Mouse (Mus musculus) midbrain, embryonic 15.5 days (tissue): ENCODE data around the gene Ranbp10. TPM values are rescaled to one million over a fixed set of nuclear protein-coding genes. Genes with fewer than 3 reads are reported as not detected.

Experiments used
- ATAC-seq: fragments of 200-750 bp; cut with Nextera tagmentation; replicated peaks from 2 replicates; pipeline ENCODE4 v1.8.0; 2017; ENCODE audit warnings: moderate TSS enrichment
- H3K27ac ChIP-seq: fragments of 300-500 bp; sonication (generic); 2 replicates; pipeline ENCODE4 v1.5.1; 2015; ENCODE audit warnings: mild to moderate bottlenecking, inconsistent platforms
- H3K27me3 ChIP-seq: fragments of 300-500 bp; sonication (generic); replicated peaks from 2 replicates; pipeline ENCODE4 v1.6.1; 2015; ENCODE audit warnings: inconsistent platforms
- H3K36me3 ChIP-seq: fragments of 300-500 bp; sonication (generic); replicated peaks from 2 replicates; pipeline ENCODE4 v1.6.1; 2015; ENCODE audit warnings: inconsistent platforms
- H3K4me1 ChIP-seq: fragments of 300-500 bp; sonication (generic); 2 replicates; pipeline ENCODE4 v1.6.1; 2015; ENCODE audit warnings: inconsistent platforms
- H3K4me2 ChIP-seq: fragments of 300-500 bp; sonication (generic); 2 replicates; pipeline ENCODE4 v1.6.1; 2015; ENCODE audit warnings: inconsistent platforms, mild to moderate bottlenecking, moderate library complexity
- H3K4me3 ChIP-seq: fragments of 300-500 bp; sonication (generic); 2 replicates; pipeline ENCODE4 v1.5.1; 2015; ENCODE audit warnings: mild to moderate bottlenecking, inconsistent platforms
- H3K9ac ChIP-seq: fragments of 300-500 bp; sonication (generic); 2 replicates; pipeline ENCODE4 v1.6.1; 2015; ENCODE audit warnings: mild to moderate bottlenecking, inconsistent platforms
- H3K9me3 ChIP-seq: fragments of 300-500 bp; sonication (generic); 2 replicates; pipeline ENCODE4 v1.6.1; 2016; ENCODE audit warnings: inconsistent platforms
- WGBS: fragments of 180-500 bp; shearing (Covaris S2); methylation state at CpG from one replicate; pipeline ENCODE4 v1.1.7; 2015; ENCODE audit warnings: mixed read lengths; 5-methylcytosine and 5-hydroxymethylcytosine counted together
- polyA plus RNA-seq: library from polyadenylated mRNA; unstranded; fragments of >200 nt; fragmentation: Nextera tagmentation; extraction: Ambion mirVana; gene quantifications from 2 replicates; pipeline ENCODE4 v1.2.1, GENCODE M21; 2015

The Ranbp10 gene
- polyA plus RNA-seq, 1 experiment from 2014 or later: 13.6 TPM

- no peak for ATAC-seq
- Histone ChIP-seq H3K9ac (no peak overlapping the region), H3K27ac (no peak overlapping the region), H3K27me3 (no peaks in the 10 kb centered on the region), H3K9me3 (no peaks in the 10 kb centered on the region), H3K36me3 (no peaks in the 10 kb centered on the region; the same call in 1 of the 2 replicates), H3K4me2 (no peak overlapping the region), H3K4me3 (no peak overlapping the region), H3K4me1 (peaks cover 7% of the 10 kb centered on the region; the same call in 1 of the 2 replicates)
- WGBS: 90% methylated on average over 6 of the region's 6 CpGs
These were observed 25.8 kb downstream of the Ranbp10 start for GRCm38 (mm10) chr8:105801153-105801904.

GRCm38 (mm10) chr8:105799091-105799812, 27.9 kb downstream of the Ranbp10 start:
- ATAC-seq: no peak
- Histone ChIP-seq H3K9me3 (no peaks in the 10 kb centered on the region), H3K4me1 (peaks cover 7% of the 10 kb centered on the region; the same call in 1 of the 2 replicates), H3K27me3 (no peaks in the 10 kb centered on the region), H3K36me3 (no peaks in the 10 kb centered on the region), H3K4me3 (no peak overlapping the region), H3K9ac (no peak overlapping the region), H3K27ac (no peak overlapping the region), H3K4me2 (no peak overlapping the region)
- WGBS: 55% methylated on average over 8 of the region's 8 CpGs

- WGBS: 95% methylated on average over 5 of the region's 5 CpGs
- no peak overlapping the region for H3K4me3 ChIP-seq
- H3K4me1 ChIP-seq: peaks cover 7% of the 10 kb centered on the region; the same call in 1 of the 2 replicates
- no peaks in the 10 kb centered on the region for H3K27me3 ChIP-seq
- no peak overlapping the region for H3K4me2 ChIP-seq
- no peak overlapping the region for H3K9ac ChIP-seq
- H3K9me3 ChIP-seq: no peaks in the 10 kb centered on the region
- no peak overlapping the region for H3K27ac ChIP-seq
- no peaks in the 10 kb centered on the region for H3K36me3 ChIP-seq
- no peak for ATAC-seq
These were observed 28.7 kb downstream of the Ranbp10 start for GRCm38 (mm10) chr8:105798408-105798807.

DNA sequence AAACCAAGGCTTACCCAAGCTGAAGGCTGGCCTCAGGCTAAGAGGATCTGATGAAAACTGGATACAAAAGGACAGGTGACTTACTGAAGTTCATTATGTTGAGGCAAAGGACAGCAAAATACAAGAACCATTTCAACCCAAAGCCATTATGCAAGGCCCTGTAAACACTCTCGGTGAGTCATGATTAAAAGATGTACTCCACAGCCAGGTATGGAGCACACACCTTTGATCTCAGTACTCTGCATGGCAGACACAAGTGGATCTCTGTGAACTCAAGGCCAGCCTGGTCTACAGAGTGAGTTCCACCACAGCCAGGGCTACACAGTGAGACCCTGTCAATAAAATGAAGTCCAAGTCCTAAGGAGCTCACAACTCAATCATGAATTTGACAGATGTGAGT, 31.4 kb downstream of the Ranbp10 start:
- Histone ChIP-seq H3K27ac (no peak overlapping the region), H3K4me2 (no peak overlapping the region), H3K36me3 (no peaks in the 10 kb centered on the region), H3K9ac (no peak overlapping the region), H3K27me3 (no peaks in the 10 kb centered on the region), H3K4me3 (no peak overlapping the region), H3K9me3 (no peaks in the 10 kb centered on the region), H3K4me1 (peaks cover 7% of the 10 kb centered on the region; the same call in 1 of the 2 replicates)
- ATAC-seq: no peak
- 95% methylated on average over 1 of the region's 1 CpGs for WGBS

GRCm38 (mm10) chr8:105794009-105794598, 33.0 kb downstream of the Ranbp10 start:
- no peaks in the 10 kb centered on the region for H3K36me3 ChIP-seq
- H3K27me3 ChIP-seq: no peaks in the 10 kb centered on the region
- H3K9me3 ChIP-seq: no peaks in the 10 kb centered on the region
- H3K9ac ChIP-seq: no peak overlapping the region
- H3K4me3 ChIP-seq: no peak overlapping the region
- H3K27ac ChIP-seq: no peak overlapping the region
- no peak overlapping the region for H3K4me2 ChIP-seq
- no peak for ATAC-seq
- WGBS: 91% methylated on average over 3 of the region's 3 CpGs
- H3K4me1 ChIP-seq: 0 out of 2 replicates have a peak, but pooled peaks cover 3% of the 10 kb centered on the region

DNA sequence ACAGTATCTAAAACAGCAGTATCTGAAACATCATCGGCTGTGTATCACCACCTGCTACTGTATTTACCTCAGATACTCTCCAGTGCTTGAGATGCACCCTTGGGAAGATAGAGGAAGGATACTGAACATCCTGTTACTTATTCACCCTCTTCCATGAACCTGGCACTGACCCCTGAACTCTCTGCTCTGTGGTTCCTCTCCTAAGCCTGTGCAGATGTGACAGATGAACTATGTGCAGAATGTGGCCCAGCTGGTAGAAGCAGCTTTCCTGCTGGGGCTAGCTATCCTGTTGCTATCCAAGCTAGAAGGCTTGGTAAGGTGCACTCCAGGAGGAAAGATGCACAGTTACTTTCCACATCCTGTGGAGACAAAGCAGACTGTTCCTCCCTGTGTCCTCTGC, 33.8 kb downstream of the Ranbp10 start:
- Histone ChIP-seq H3K4me3 (no peak overlapping the region), H3K4me1 (no peaks in the 10 kb centered on the region), H3K36me3 (no peaks in the 10 kb centered on the region), H3K27me3 (no peaks in the 10 kb centered on the region), H3K9me3 (no peaks in the 10 kb centered on the region), H3K9ac (no peak overlapping the region), H3K4me2 (no peak overlapping the region), H3K27ac (no peak overlapping the region)
- 96% methylated on average over 1 of the region's 1 CpGs for WGBS
- no peak for ATAC-seq

DNA sequence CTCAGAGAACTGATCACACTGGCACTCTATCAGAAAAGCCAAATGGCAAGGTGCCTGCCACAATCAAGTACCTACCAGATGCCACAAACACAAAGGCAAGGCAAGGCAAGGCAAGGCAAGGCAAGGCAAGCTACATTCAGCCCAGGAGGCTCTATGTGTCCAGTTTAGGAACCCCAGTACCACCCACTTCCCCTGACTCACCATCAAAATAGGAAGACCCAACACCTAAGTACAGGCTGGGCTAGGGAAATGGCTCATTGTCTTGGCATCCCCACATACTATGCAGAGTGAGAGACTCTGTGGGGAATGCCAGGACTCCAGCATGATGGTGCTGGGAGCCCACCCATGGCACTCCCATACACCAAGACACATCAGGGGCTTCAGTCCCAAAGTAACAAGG, 37.5 kb downstream of the Ranbp10 start:
- H3K9ac ChIP-seq: no peak overlapping the region
- no peaks in the 10 kb centered on the region for H3K4me1 ChIP-seq
- no peaks in the 10 kb centered on the region for H3K9me3 ChIP-seq
- no peaks in the 10 kb centered on the region for H3K36me3 ChIP-seq
- H3K4me3 ChIP-seq: no peak overlapping the region
- H3K4me2 ChIP-seq: no peak overlapping the region
- no peak for ATAC-seq
- H3K27me3 ChIP-seq: no peaks in the 10 kb centered on the region
- no peak overlapping the region for H3K27ac ChIP-seq

DNA sequence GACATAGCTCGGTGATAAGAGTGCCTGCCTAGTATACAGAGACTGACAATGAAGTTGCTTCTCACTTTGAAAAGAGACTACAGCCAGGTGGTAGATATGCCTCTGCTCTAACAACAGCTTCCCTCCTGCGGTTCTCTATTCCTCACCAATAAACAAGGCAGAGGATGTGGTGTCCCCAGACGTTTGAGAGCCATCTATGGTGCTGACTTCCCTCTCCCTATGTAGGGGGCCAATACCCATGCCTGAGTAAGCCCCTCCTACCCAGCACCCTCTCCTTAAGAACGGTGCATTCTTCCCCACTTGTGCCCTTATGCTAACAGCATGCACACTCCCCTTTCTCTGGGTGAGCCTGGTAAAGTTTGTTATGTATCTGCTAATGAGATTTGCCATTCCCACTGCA, 38.2 kb downstream of the Ranbp10 start:
- Histone ChIP-seq H3K4me1 (no peaks in the 10 kb centered on the region), H3K9ac (no peak overlapping the region), H3K27ac (no peak overlapping the region), H3K4me2 (no peak overlapping the region), H3K4me3 (no peak overlapping the region), H3K27me3 (no peaks in the 10 kb centered on the region), H3K9me3 (no peaks in the 10 kb centered on the region), H3K36me3 (no peaks in the 10 kb centered on the region)
- no peak for ATAC-seq
- 74% methylated on average over 4 of the region's 4 CpGs for WGBS

- Histone ChIP-seq H3K36me3 (no peaks in the 10 kb centered on the region), H3K9ac (no peak overlapping the region), H3K27me3 (no peaks in the 10 kb centered on the region), H3K27ac (no peak overlapping the region), H3K4me2 (no peak overlapping the region), H3K4me3 (no peak overlapping the region), H3K9me3 (no peaks in the 10 kb centered on the region), H3K4me1 (no peaks in the 10 kb centered on the region)
- 93% methylated on average over 2 of the region's 2 CpGs for WGBS
- ATAC-seq: no peak
These were observed 38.9 kb downstream of the Ranbp10 start for GRCm38 (mm10) chr8:105788241-105788640.

DNA sequence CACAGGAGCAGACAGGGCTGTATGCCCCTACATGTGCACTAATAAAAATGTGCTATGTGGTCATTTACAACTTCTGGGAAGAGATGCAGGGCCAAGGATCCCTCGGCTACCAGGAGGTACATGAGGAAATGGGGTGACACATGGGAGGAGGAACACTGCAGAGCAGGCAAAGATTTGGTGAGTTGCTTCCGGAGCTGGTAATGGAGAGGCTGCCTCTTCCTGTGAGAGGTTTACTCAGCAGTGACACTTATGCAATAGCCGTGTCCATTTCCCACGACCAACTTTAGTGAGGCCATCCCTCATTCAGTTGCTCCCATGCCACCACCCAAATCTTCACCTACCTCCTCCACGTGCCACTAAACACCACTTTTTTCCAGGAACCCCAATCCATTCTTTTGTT, 46.9 kb downstream of the Ranbp10 start:
- Histone ChIP-seq H3K36me3 (peaks cover 26% of the 10 kb centered on the region), H3K9me3 (no peaks in the 10 kb centered on the region), H3K27ac (no peak overlapping the region), H3K27me3 (no peaks in the 10 kb centered on the region), H3K4me3 (no peak overlapping the region), H3K4me1 (no peaks in the 10 kb centered on the region), H3K9ac (no peak overlapping the region), H3K4me2 (no peak overlapping the region)
- WGBS: 96% methylated on average over 5 of the region's 5 CpGs
- no peak for ATAC-seq

GRCm38 (mm10) chr8:105777833-105778232, 49.3 kb downstream of the Ranbp10 start:
- no peaks in the 10 kb centered on the region for H3K27me3 ChIP-seq
- H3K36me3 ChIP-seq: peaks cover 48% of the 10 kb centered on the region
- no peak overlapping the region for H3K4me3 ChIP-seq
- no peaks in the 10 kb centered on the region for H3K9me3 ChIP-seq
- H3K9ac ChIP-seq: no peak overlapping the region
- H3K27ac ChIP-seq: no peak overlapping the region
- WGBS: 92% methylated on average over 2 of the region's 2 CpGs
- H3K4me2 ChIP-seq: no peak overlapping the region
- no peak for ATAC-seq
- H3K4me1 ChIP-seq: no peaks in the 10 kb centered on the region

- no peak for ATAC-seq
- no peaks in the 10 kb centered on the region for H3K27me3 ChIP-seq
- WGBS: 96% methylated on average over 5 of the region's 5 CpGs
- H3K36me3 ChIP-seq: peaks cover 70% of the 10 kb centered on the region
- H3K4me2 ChIP-seq: no peak overlapping the region
- no peaks in the 10 kb centered on the region for H3K4me1 ChIP-seq
- H3K27ac ChIP-seq: no peak overlapping the region
- H3K9me3 ChIP-seq: no peaks in the 10 kb centered on the region
- no peak overlapping the region for H3K4me3 ChIP-seq
- no peak overlapping the region for H3K9ac ChIP-seq
These were observed 52.7 kb downstream of the Ranbp10 start for GRCm38 (mm10) chr8:105774498-105774897.
